Mouse (Mus musculus): Measurements from ENCODE around the gene Senp6. TPM values are rescaled to one million over a fixed set of nuclear protein-coding genes. Genes with fewer than 3 reads are reported as not detected.

The Senp6 gene
- total and polyA plus RNA-seq, 3 experiments, result 77.4 to 255 (median 193) TPM

GRCm38 (mm10) chr9:80192324-80192723, 125.6 kb downstream of the Senp6 start:
- peaks cover 2% of the 10 kb centered on the region; the same call in 1 of the 2 replicates for H3K27me3 ChIP-seq (ENCODE audit: insufficient read depth, low read length)
- DNase-seq (ENCODE audit: low spot score), result no peak
- TF ChIP-seq CTCF (IDR thresholded peaks at IDR 0.05; ENCODE audit: low read depth, low read length) (no peak), GATA1 (IDR thresholded peaks at IDR 0.05; ENCODE audit: borderline replicate concordance, low read length) (no peak), GATA2 (IDR thresholded peaks at IDR 0.05; ENCODE audit: borderline replicate concordance, low read depth, low read length) (no peak), POLR2AphosphoS5 (IDR thresholded peaks at IDR 0.05; ENCODE audit: insufficient replicate concordance, low read depth, low read length) (no peak), TAL1 (conservative IDR thresholded peaks at IDR 0.05; ENCODE audit: low read depth, low read length) (no peak)
- no peak overlapping the region for H3K4me3 ChIP-seq (ENCODE audit: low read depth, low read length)
- H3K36me3 ChIP-seq (replicated peaks), result no peaks in the 10 kb centered on the region
- ATAC-seq (ENCODE audit: extremely low read depth, insufficient number of reproducible peaks, low FRiP score, poor library complexity, severe bottlenecking), result no peak
- no peaks in the 10 kb centered on the region for H3K9me3 ChIP-seq (replicated peaks)
- no peaks in the 10 kb centered on the region for H3K4me1 ChIP-seq (ENCODE audit: insufficient read depth, low read depth, low read length)

GRCm38 (mm10) chr9:80194446-80194845, 127.7 kb downstream of the Senp6 start:
- H3K9me3 ChIP-seq (replicated peaks), result no peaks in the 10 kb centered on the region

More at GRCm38 (mm10) chr9:80194446-80194845, 127.7 kb downstream of the Senp6 start:
- no peak overlapping the region for H3K4me3 ChIP-seq (ENCODE audit: low read depth, low read length)
- TF ChIP-seq CTCF (IDR thresholded peaks at IDR 0.05; ENCODE audit: low read depth, low read length) (no peak), GATA2 (IDR thresholded peaks at IDR 0.05; ENCODE audit: borderline replicate concordance, low read depth, low read length) (no peak), GATA1 (IDR thresholded peaks at IDR 0.05; ENCODE audit: borderline replicate concordance, low read length) (no peak), POLR2AphosphoS5 (IDR thresholded peaks at IDR 0.05; ENCODE audit: insufficient replicate concordance, low read depth, low read length) (no peak), TAL1 (conservative IDR thresholded peaks at IDR 0.05; ENCODE audit: low read depth, low read length) (no peak)
- no peaks in the 10 kb centered on the region for H3K4me1 ChIP-seq (ENCODE audit: insufficient read depth, low read depth, low read length)
- ATAC-seq (ENCODE audit: extremely low read depth, insufficient number of reproducible peaks, low FRiP score, poor library complexity, severe bottlenecking), result no peak
- H3K36me3 ChIP-seq (replicated peaks), result no peaks in the 10 kb centered on the region
- DNase-seq (ENCODE audit: low spot score), result no peak
- H3K27me3 ChIP-seq (ENCODE audit: insufficient read depth, low read length), result peaks cover 2% of the 10 kb centered on the region; the same call in 1 of the 2 replicates

Other genes starting within 250 kb of the Senp6 start
- gene Filip1, start 54.1 kb upstream of the Senp6 start, total RNA-seq (2014; fragmentation: Nextera tagmentation), result 0.24 TPM in 1 of 2 replicates, not detected in the other
- gene Filip1, start 54.1 kb upstream of the Senp6 start, total RNA-seq (2017), result 0.11 and 0.12 TPM in 2 replicates
- 0.01 TPM in 1 of 2 replicates, not detected in the other for gene Filip1, start 54.1 kb upstream of the Senp6 start, polyA plus RNA-seq (2012)
- gene Myo6, start 98.1 kb downstream of the Senp6 start, total RNA-seq (2014; fragmentation: Nextera tagmentation), result 11.5 and 17.6 TPM in 2 replicates
- 8.0 and 13.5 TPM in 2 replicates for gene Myo6, start 98.1 kb downstream of the Senp6 start, total RNA-seq (2017)
- gene Myo6, start 98.1 kb downstream of the Senp6 start, polyA plus RNA-seq (2012), result 4.9 and 8.2 TPM in 2 replicates

Measured in G1E (cell line).